Mouse (Mus musculus) cerebellum, adult 2 months (tissue): ENCODE data around the gene Tcf7l2.

Experiments used
- CTCF ChIP-seq: fragments of 200-500 bp; IDR thresholded peaks from 2 replicates; pipeline ENCODE4 v1.5.1; 2011; ENCODE audit warnings: low read depth, mild to moderate bottlenecking, control low read depth, low read length, moderate library complexity, borderline replicate concordance; ENCODE audit not compliant: insufficient read depth
- POLR2A ChIP-seq: fragments of 200-500 bp; IDR thresholded peaks from 2 replicates; pipeline ENCODE4 v1.6.1; 2011; ENCODE audit warnings: low read length, control low read depth, borderline replicate concordance; ENCODE audit not compliant: insufficient read depth

DNA sequence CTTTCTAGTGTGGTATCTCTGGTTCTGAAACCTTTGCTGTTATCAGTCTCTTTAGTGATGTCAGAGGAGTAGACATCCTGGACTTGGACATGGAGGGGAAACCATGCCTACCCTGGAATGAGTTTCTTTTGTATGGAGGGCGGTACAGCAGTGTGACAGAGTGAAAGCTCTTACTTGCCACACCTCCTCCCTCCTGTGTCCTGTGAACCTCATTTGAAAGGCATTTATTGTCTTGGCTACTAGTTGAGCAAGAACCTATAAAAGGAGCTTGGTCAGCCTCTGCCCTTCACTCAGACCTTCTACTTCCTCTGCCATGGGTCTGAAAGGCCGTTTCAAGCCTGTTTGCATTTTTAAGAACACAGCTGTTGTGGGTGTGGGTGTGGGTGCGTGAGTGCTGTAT lies 126.3 kb downstream of the Tcf7l2 start:
- no peak for TF ChIP-seq CTCF
- TF ChIP-seq POLR2A: no peak
